Mouse (Mus musculus) lung, postnatal 0 days (tissue): ENCODE measurements at regions not wholly inside any gene's neighbourhood (a gene's known extent, or its start where the extent isn't known, plus 50 kb on each side); places are given as distances from the start of the nearest gene placed in this dataset.

Experiments used
- ATAC-seq: fragments of 200-750 bp; cut with Nextera tagmentation; 2 replicates; pipeline ENCODE4 v1.8.0; 2017; ENCODE audit warnings: moderate library complexity
- DNase-seq: peaks from one replicate; pipeline ENCODE4 v3.0.0-alpha.2; 2016; ENCODE audit warnings: low spot score
- H3K27ac ChIP-seq: fragments of 300-500 bp; sonication (generic); 2 replicates; pipeline ENCODE4 v1.5.1; 2014; ENCODE audit warnings: antibody characterized with exemption, mild to moderate bottlenecking, low read length, mixed read lengths
- H3K27me3 ChIP-seq: fragments of 300-500 bp; sonication (generic); replicated peaks from 2 replicates; pipeline ENCODE4 v1.6.1; 2014; ENCODE audit warnings: low read length, mixed read lengths; ENCODE audit not compliant: insufficient read depth
- H3K36me3 ChIP-seq: fragments of 300-500 bp; sonication (generic); 2 replicates; pipeline ENCODE4 v1.6.1; 2014; ENCODE audit warnings: low read length, mixed read lengths; ENCODE audit not compliant: insufficient read depth
- H3K4me1 ChIP-seq: fragments of 300-500 bp; sonication (generic); 2 replicates; pipeline ENCODE4 v1.6.1; 2014; ENCODE audit warnings: antibody characterized with exemption, low read depth, low read length, mixed read lengths; ENCODE audit not compliant: insufficient read depth
- H3K4me2 ChIP-seq: fragments of 300-500 bp; sonication (generic); replicated peaks from 2 replicates; pipeline ENCODE4 v1.6.1; 2014; ENCODE audit warnings: low read depth, mild to moderate bottlenecking, low read length, moderate library complexity, mixed read lengths
- H3K4me3 ChIP-seq: fragments of 300-500 bp; sonication (generic); 2 replicates; pipeline ENCODE4 v1.5.1; 2014; ENCODE audit warnings: low read depth, low read length
- H3K9ac ChIP-seq: fragments of 300-500 bp; sonication (generic); replicated peaks from 2 replicates; pipeline ENCODE4 v1.6.1; 2014; ENCODE audit warnings: low read depth, mild to moderate bottlenecking
- H3K9me3 ChIP-seq: fragments of 300-500 bp; sonication (generic); 2 replicates; pipeline ENCODE4 v1.6.1; 2016; ENCODE audit warnings: low read length, mixed read lengths
- CTCF ChIP-seq: IDR thresholded peaks from 2 replicates; pipeline ENCODE4 v1.5.1; 2016; ENCODE audit warnings: antibody characterized with exemption, mild to moderate bottlenecking
- EP300 ChIP-seq: IDR thresholded peaks from 2 replicates; pipeline ENCODE4 v1.6.1; 2016; ENCODE audit warnings: antibody characterized with exemption, mild to moderate bottlenecking, control low read depth
- WGBS: fragments of 180-500 bp; shearing (Covaris S2); extraction: QIAGEN DNeasy Blood & Tissue Kit; methylation state at CpG from one replicate; pipeline ENCODE4 v1.1.7; 2014; 5-methylcytosine and 5-hydroxymethylcytosine counted together

DNA sequence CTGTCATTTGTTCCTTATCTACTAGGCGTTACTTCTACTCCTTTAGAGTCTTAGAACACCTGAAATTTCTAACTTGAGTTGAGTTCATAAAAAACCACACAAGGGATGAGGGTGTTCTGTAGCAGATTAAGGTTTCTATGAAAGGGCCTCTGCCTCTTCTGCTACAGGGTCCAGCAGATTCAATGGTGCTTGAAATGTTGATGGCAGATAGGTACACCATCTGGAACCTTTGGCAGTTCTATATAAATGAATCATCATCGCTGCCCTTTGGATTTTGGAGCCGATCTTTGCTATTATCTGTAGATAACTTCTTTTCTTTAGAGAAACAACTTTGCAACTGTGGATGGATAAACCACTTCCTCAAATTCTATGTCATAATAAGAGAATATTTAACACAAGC is 483.9 kb upstream of the Pappa start:
- no peak for TF ChIP-seq EP300
- no peak for TF ChIP-seq CTCF
- Histone ChIP-seq H3K4me1 (no peaks in the 10 kb centered on the region), H3K9ac (no peak overlapping the region), H3K27me3 (no peaks in the 10 kb centered on the region), H3K36me3 (no peaks in the 10 kb centered on the region), H3K4me3 (no peak overlapping the region), H3K4me2 (no peak overlapping the region), H3K27ac (no peak overlapping the region), H3K9me3 (no peaks in the 10 kb centered on the region)
- DNase-seq, result no peak
- no peak for ATAC-seq
- 71% methylated on average over 3 of the region's 3 CpGs for WGBS

DNA sequence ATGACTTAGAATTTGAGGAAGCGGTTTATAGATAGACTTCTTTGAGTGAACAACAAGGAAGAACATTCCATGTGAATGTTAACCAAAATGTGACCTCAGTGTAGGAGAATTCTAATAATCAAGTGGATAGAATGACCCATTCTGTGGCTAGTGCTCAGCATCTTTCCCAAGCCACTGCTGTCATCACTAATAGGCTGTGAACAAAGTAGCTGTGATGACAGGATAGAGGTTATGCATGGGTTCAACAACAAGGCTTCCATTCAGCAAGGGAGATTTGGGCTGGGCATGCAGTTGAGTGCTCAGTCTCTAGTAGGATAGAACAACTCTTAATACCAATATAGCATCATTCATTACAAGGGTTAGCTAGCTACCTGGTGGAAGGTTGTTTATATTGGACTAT is 483.0 kb upstream of the Pappa start:
- H3K9me3 ChIP-seq, result no peaks in the 10 kb centered on the region
- H3K9ac ChIP-seq, result no peak overlapping the region
- DNase-seq, result no peak
- no peaks in the 10 kb centered on the region for H3K4me1 ChIP-seq
- no peak overlapping the region for H3K27ac ChIP-seq
- TF ChIP-seq CTCF (no peak), EP300 (no peak)
- ATAC-seq, result no peak
- 68% methylated on average over 1 of the region's 1 CpGs for WGBS
- H3K27me3 ChIP-seq, result no peaks in the 10 kb centered on the region
- no peak overlapping the region for H3K4me2 ChIP-seq
- no peaks in the 10 kb centered on the region for H3K36me3 ChIP-seq
- no peak overlapping the region for H3K4me3 ChIP-seq

DNA sequence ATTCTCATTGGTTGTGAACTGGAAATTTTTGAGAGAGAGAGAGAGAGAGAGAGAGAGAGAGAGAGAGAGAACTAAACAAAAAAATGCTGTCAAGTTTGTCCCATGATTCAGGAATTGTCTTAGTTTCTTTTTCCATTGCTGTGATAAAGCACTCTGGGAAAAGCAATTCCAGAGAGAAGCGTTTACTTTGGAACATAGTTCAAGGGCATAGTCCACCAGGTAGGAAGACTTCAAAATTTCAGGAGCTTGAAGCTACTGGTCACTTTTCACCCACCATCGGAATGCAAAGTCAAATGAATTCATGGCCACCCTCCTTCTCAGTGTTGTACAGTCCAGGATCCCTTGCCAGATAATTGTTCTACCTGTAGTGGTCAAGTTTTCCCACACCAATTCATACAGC is 478.8 kb upstream of the Pappa start:
- Histone ChIP-seq H3K4me1 (no peaks in the 10 kb centered on the region), H3K36me3 (no peaks in the 10 kb centered on the region), H3K27me3 (no peaks in the 10 kb centered on the region), H3K4me2 (no peak overlapping the region), H3K9ac (no peak overlapping the region), H3K4me3 (no peak overlapping the region), H3K9me3 (no peaks in the 10 kb centered on the region), H3K27ac (no peak overlapping the region)
- 82% methylated on average over 2 of the region's 2 CpGs for WGBS
- no peak for ATAC-seq
- no peak for TF ChIP-seq CTCF
- TF ChIP-seq EP300, result no peak
- DNase-seq, result no peak

DNA sequence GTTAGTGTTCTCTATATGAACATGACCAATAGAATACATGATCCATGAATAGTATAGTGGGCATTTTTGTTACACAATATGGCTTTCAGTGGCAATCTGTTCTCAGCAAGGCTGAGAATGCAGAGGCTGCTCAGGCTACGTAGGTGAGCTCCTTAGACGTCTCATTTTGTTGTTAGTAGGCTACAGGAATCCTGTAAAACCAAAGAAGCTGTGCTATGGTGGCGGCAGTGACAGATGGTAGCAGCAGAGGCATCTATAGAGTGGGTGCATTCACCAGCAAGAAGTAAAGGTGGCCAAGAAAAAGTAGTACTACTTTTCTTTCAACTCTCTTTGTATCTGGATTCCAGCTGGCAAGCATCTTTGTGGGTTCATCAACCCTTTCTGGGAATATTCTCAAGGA is 469.8 kb upstream of the Pappa start:
- DNase-seq (no peak), ATAC-seq (no peak)
- no peaks in the 10 kb centered on the region for H3K9me3 ChIP-seq
- 70% methylated on average over 3 of the region's 3 CpGs for WGBS
- H3K36me3 ChIP-seq, result no peaks in the 10 kb centered on the region
- H3K4me2 ChIP-seq, result no peak overlapping the region
- no peak overlapping the region for H3K4me3 ChIP-seq
- no peak overlapping the region for H3K27ac ChIP-seq
- no peak overlapping the region for H3K9ac ChIP-seq
- no peaks in the 10 kb centered on the region for H3K27me3 ChIP-seq
- no peaks in the 10 kb centered on the region for H3K4me1 ChIP-seq
- TF ChIP-seq EP300, result no peak
- TF ChIP-seq CTCF, result no peak

DNA sequence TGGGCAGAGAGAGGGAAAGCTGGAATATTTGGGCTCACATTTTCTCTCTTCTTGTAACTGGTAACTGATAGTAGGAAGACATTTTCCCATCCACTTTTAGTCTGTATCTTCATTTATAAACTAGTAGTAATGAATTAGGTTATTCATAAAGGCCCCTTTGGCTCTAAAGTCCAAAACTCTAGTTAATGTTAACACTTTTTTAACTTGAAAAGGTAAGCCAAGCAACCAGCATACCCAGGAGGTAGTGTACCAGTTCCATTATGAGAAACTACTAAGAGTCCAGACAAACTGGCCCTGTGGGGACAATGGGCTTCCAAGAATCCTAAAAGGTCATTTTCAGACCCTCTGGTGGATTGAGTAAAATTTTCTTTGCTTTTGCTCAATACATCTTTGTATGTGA is 468.4 kb upstream of the Pappa start:
- Histone ChIP-seq H3K9ac (no peak overlapping the region), H3K27ac (no peak overlapping the region), H3K4me3 (no peak overlapping the region), H3K27me3 (no peaks in the 10 kb centered on the region), H3K4me1 (no peaks in the 10 kb centered on the region), H3K4me2 (no peak overlapping the region), H3K36me3 (no peaks in the 10 kb centered on the region), H3K9me3 (no peaks in the 10 kb centered on the region)
- no peak for TF ChIP-seq CTCF
- no peak for DNase-seq
- no peak for ATAC-seq

DNA sequence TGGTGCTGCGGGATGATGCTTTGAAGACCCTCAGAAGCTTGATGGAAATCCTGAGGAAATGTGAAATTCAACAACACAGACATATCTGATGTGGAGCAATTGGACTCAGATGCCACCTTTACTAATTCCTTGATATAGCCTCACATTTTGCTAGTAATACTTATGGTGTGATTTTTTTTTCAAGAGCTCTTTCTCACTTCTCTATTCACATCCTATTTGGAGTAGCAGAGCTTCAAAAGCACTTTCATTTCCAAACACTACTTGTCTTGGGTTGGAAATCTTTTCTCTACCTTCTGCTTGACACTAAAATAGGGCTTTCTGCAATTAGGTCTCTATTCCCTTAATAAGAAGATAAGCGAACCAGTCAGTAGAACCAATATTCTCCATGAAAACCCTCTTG is 460.3 kb upstream of the Pappa start:
- no peaks in the 10 kb centered on the region for H3K27me3 ChIP-seq
- no peak for TF ChIP-seq CTCF
- TF ChIP-seq EP300, result no peak
- H3K4me3 ChIP-seq, result no peak overlapping the region
- ATAC-seq (no peak), DNase-seq (no peak)
- H3K36me3 ChIP-seq, result no peaks in the 10 kb centered on the region
- no peak overlapping the region for H3K4me2 ChIP-seq
- H3K9ac ChIP-seq, result no peak overlapping the region
- no peak overlapping the region for H3K27ac ChIP-seq
- 80% methylated on average over 2 of the region's 2 CpGs for WGBS
- no peaks in the 10 kb centered on the region for H3K4me1 ChIP-seq
- H3K9me3 ChIP-seq, result no peaks in the 10 kb centered on the region

DNA sequence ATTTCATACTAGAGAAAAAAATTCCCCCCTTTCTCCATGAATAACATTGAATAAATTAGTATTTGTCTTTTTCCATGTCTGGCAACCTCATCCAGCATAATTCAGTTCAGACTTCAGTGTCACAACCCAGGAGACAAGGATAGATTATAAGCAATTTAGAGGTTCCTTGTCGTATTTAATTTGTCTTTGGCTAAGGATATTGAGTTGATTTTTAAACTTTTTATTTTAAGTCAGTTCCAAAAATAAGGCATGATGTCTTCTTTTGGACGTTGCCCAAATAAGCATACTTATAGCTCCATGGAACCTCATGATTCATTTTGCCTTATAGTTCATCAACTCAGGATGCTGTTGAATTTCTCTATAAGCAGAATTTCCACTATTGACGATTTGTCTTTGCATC is 456.0 kb upstream of the Pappa start:
- Histone ChIP-seq H3K4me1 (no peaks in the 10 kb centered on the region), H3K9ac (no peak overlapping the region), H3K9me3 (no peaks in the 10 kb centered on the region), H3K27ac (no peak overlapping the region), H3K4me2 (no peak overlapping the region), H3K36me3 (no peaks in the 10 kb centered on the region), H3K27me3 (no peaks in the 10 kb centered on the region), H3K4me3 (no peak overlapping the region)
- no peak for ATAC-seq
- WGBS, result 52% methylated on average over 3 of the region's 3 CpGs
- no peak for TF ChIP-seq EP300
- TF ChIP-seq CTCF, result no peak
- no peak for DNase-seq
